25 mouse cellular contexts compared by ENCODE assay signal in the genomic region with DNA sequence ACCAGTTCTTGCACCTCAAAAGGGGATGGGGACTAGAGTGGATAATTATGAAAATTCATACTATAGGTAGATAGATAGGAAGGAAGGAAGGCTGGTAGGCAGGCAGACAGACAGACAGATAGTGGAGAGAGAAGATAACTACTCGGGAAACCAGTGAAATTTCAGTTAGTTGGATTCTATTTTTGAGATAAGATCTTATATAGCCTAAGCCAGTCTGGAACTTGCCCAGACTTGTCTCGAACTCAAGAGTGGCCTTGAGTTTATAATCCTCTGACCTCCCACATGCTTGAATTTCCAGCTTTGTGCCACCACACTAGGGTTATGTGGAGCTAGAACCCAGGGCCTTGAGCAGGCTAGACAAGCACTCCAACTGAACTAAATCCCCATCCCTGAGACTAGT. TPM values are rescaled to one million over a fixed set of nuclear protein-coding genes. Genes with fewer than 3 reads are reported as not detected.
DNase-seq lines count a peak whose midpoint lies in the region; ATAC-seq and TF ChIP-seq lines count a peak whose summit lies in the region.
"Had no signal": no experiment of that assay in that cellular context is flagged by ENCODE, and none has a peak within 500 bp of the region (broad histone marks: within the 10 kb centered on the region; RNA-seq: fewer than 3 reads in every experiment).

No protein-coding gene starts in this region.

- TF ChIP-seq POLR2A in MEL (IDR thresholded peaks at IDR 0.05; ENCODE audit: control insufficient read depth in 1 of 2, insufficient read depth in 1 of 2, low read depth in 1 of 2, low read length in 2 of 2, poor library complexity in 1 of 2): no peak

- TF ChIP-seq EP300 in MEL (IDR thresholded peaks at IDR 0.05; ENCODE audit: low read depth in 1 of 2, low read length in 2 of 2): 0 out of 4 replicates have a peak, but pooled peaks have one; percentile 7 to 18

- H3K79me2 ChIP-seq in MEL (ENCODE audit: control insufficient read depth, insufficient read depth, low read length, poor library complexity): no peaks in the 10 kb centered on the region

- no peak overlapping the region for H3K4me2 ChIP-seq in midbrain, embryonic 16.5 days (ENCODE audit: low read length)
- H3K4me2 ChIP-seq in hindbrain, embryonic 13.5 days: no peak overlapping the region
- H3K4me2 ChIP-seq: embryonic facial prominence, embryonic 13.5 days; forebrain, embryonic 12.5 days; forebrain, embryonic 15.5 days; heart, embryonic 11.5 days; hindbrain, embryonic 12.5 days had no signal

- WGBS in midbrain, embryonic 16.5 days: 96% methylated on average over 2 of the region's 2 CpGs
- 83% methylated on average over 2 of the region's 2 CpGs for WGBS in hindbrain, embryonic 13.5 days

- H3K9ac ChIP-seq in MEL (ENCODE audit: control insufficient read depth, low read depth, low read length, poor library complexity, severe bottlenecking): no peak overlapping the region
- no peak overlapping the region for H3K9ac ChIP-seq in midbrain, embryonic 16.5 days (ENCODE audit: low read depth, low read length)
- H3K9ac ChIP-seq in hindbrain, embryonic 13.5 days: no peak overlapping the region
- H3K9ac ChIP-seq: embryonic facial prominence, embryonic 13.5 days; forebrain, embryonic 12.5 days; forebrain, embryonic 15.5 days; hindbrain, embryonic 12.5 days had no signal

- no peak overlapping the region for H3K4me3 ChIP-seq in MEL (ENCODE audit: control insufficient read depth in 1 of 2, insufficient read depth in 1 of 2, low read depth in 2 of 2, low read length in 2 of 2)
- no peak overlapping the region for H3K4me3 ChIP-seq in midbrain, embryonic 16.5 days (ENCODE audit: low read depth, low read length)
- no peak overlapping the region for H3K4me3 ChIP-seq in hindbrain, embryonic 13.5 days
- H3K4me3 ChIP-seq: embryonic facial prominence, embryonic 10.5 days; embryonic facial prominence, embryonic 13.5 days; forebrain, embryonic 12.5 days; forebrain, embryonic 15.5 days; hindbrain, embryonic 12.5 days had no signal

- peaks cover 0 to 9% of the 10 kb centered on the region in 2 experiments; a peak in 2 of 4 replicates for H3K36me3 ChIP-seq in MEL (ENCODE audit: control insufficient read depth in 1 of 2, insufficient read depth in 2 of 2, low read length in 2 of 2)
- no peaks in the 10 kb centered on the region; the same call in 1 of the 2 replicates for H3K36me3 ChIP-seq in midbrain, embryonic 16.5 days (ENCODE audit: control insufficient read depth, insufficient read depth, low read length)
- peaks cover 26% of the 10 kb centered on the region for H3K36me3 ChIP-seq in hindbrain, embryonic 13.5 days

- no peaks in the 10 kb centered on the region for H3K9me3 ChIP-seq in MEL (replicated peaks; ENCODE audit: insufficient read depth, low read length)
- no peaks in the 10 kb centered on the region for H3K9me3 ChIP-seq in midbrain, embryonic 16.5 days (replicated peaks; ENCODE audit: control insufficient read depth, low read length, poor library complexity, severe bottlenecking)
- no peaks in the 10 kb centered on the region for H3K9me3 ChIP-seq in hindbrain, embryonic 13.5 days
- H3K9me3 ChIP-seq: embryonic facial prominence, embryonic 13.5 days; forebrain, embryonic 15.5 days; hindbrain, embryonic 12.5 days had no signal

- no peaks in the 10 kb centered on the region for H3K27me3 ChIP-seq in MEL (ENCODE audit: control insufficient read depth in 1 of 2, insufficient read depth in 2 of 2, low read length in 2 of 2)
- no peaks in the 10 kb centered on the region for H3K27me3 ChIP-seq in midbrain, embryonic 16.5 days (ENCODE audit: control insufficient read depth, insufficient read depth, low read depth, low read length)
- no peaks in the 10 kb centered on the region for H3K27me3 ChIP-seq in hindbrain, embryonic 13.5 days
- H3K27me3 ChIP-seq: embryonic facial prominence, embryonic 13.5 days; forebrain, embryonic 12.5 days; forebrain, embryonic 15.5 days; hindbrain, embryonic 12.5 days had no signal

- peaks cover 0 to 4% of the 10 kb centered on the region in 2 experiments for H3K4me1 ChIP-seq in MEL (ENCODE audit: control insufficient read depth in 1 of 2, insufficient read depth in 2 of 2, low read length in 2 of 2)
- no peaks in the 10 kb centered on the region for H3K4me1 ChIP-seq in midbrain, embryonic 16.5 days (ENCODE audit: control insufficient read depth, insufficient read depth, low read length)
- no peaks in the 10 kb centered on the region for H3K4me1 ChIP-seq in hindbrain, embryonic 13.5 days (replicated peaks)
- H3K4me1 ChIP-seq: embryonic facial prominence, embryonic 10.5 days; forebrain, embryonic 12.5 days; forebrain, embryonic 15.5 days; hindbrain, embryonic 12.5 days had no signal

- TF ChIP-seq RAD21 in MEL (IDR thresholded peaks at IDR 0.05; ENCODE audit: low read depth, low read length): no peak

- no peak overlapping the region for H3K27ac ChIP-seq in MEL (ENCODE audit: control insufficient read depth, low read depth, low read length)
- no peak overlapping the region for H3K27ac ChIP-seq in midbrain, embryonic 16.5 days (ENCODE audit: low read length)
- H3K27ac ChIP-seq in hindbrain, embryonic 13.5 days: no peak overlapping the region
- H3K27ac ChIP-seq: embryonic facial prominence, embryonic 10.5 days; embryonic facial prominence, embryonic 13.5 days; forebrain, embryonic 12.5 days; forebrain, embryonic 15.5 days; hindbrain, embryonic 12.5 days had no signal

- ATAC-seq in erythroid progenitor cell, adult 5-6 weeks (replicated peaks; ENCODE audit: low FRiP score, poor library complexity, severe bottlenecking): 0 out of 2 replicates have a peak, but pooled peaks have one; percentile 45
- ATAC-seq in megakaryocyte-erythroid progenitor cell, adult 5-6 weeks (replicated peaks; ENCODE audit: low FRiP score, low TSS enrichment, poor library complexity, severe bottlenecking): peak; percentile 38; the same call in 1 of the 2 replicates
- ATAC-seq in midbrain, embryonic 16.5 days: no peak
- ATAC-seq in hindbrain, embryonic 13.5 days (ENCODE audit: low FRiP score): no peak
- ATAC-seq: forebrain, embryonic 15.5 days; hindbrain, embryonic 16.5 days; intestine, embryonic 16.5 days had no signal

- no peak for TF ChIP-seq CTCF in MEL (IDR thresholded peaks at IDR 0.05 in 2 of 3, conservative IDR thresholded peaks at IDR 0.05 in 1 of 3; ENCODE audit: control insufficient read depth in 1 of 3, insufficient read depth in 1 of 3, low read depth in 2 of 3, low read length in 3 of 3, poor library complexity in 1 of 3, severe bottlenecking in 1 of 3)

- peak; percentile 87 for DNase-seq in 416B (ENCODE audit: low read depth)
- peak; percentile 14 for DNase-seq in MEL (ENCODE audit: low read depth, low spot score)
- DNase-seq in adipocyte (ENCODE audit: low spot score): no peak
- DNase-seq: adrenal gland, adult 2 months; adrenal gland, postnatal 14 days; cerebellum, adult 11-12 months; cerebellum, adult 8-10 months; cerebellum, postnatal 10 days; cerebellum, postnatal 36 days; embryo, embryonic 11 days; gastrocnemius, postnatal 25 days; heart, adult 11 months; kidney, adult 18-20 months had no signal

TF ChIP-seq in MEL, 35 proteins besides CTCF, POLR2A, EP300 and RAD21:
- no peak for TF ChIP-seq MXI1 (IDR thresholded peaks at IDR 0.05; ENCODE audit: low read depth, low read length)
- peak; percentile 40; the same call in 1 of the 2 replicates for TF ChIP-seq GATA1 (IDR thresholded peaks at IDR 0.05; ENCODE audit: low read depth, low read length)
TF ChIP-seq in MEL: peak in this region for 1.

RNA-seq across cellular contexts. Expression of a gene that starts 26.3 kb away (rescaled TPM):
- 1.6 and 3.1 TPM in 2 replicates for total RNA-seq in MEL (2012; rRNA removed)
- polyA plus RNA-seq in MEL (2012; ENCODE audit: insufficient read depth in 1 of 2, insufficient read length in 2 of 2, low read depth in 1 of 2, low replicate concordance in 2 of 2, missing spikeins in 1 of 2): 1 to 10 TPM in 1 of 2 experiments, not detected in 1; 3.6 TPM
- 7.5 and 14.1 TPM in 2 replicates for total RNA-seq in erythroid progenitor cell, adult 5-6 weeks (2015; ENCODE audit: low replicate concordance)
- total RNA-seq in erythroid progenitor cell, adult 5-6 weeks (2017; ENCODE audit: low replicate concordance): 6.0 and 21.6 TPM in 2 replicates
- total RNA-seq in megakaryocyte-erythroid progenitor cell, adult 5-6 weeks (2014; fragmentation: Nextera tagmentation): 2.5 and 11.8 TPM in 2 replicates
- 4.3 and 8.3 TPM in 2 replicates for total RNA-seq in megakaryocyte-erythroid progenitor cell, adult 5-6 weeks (2017)
- polyA plus RNA-seq in midbrain, embryonic 16.5 days (2015; fragmentation: Nextera tagmentation; extraction: Ambion mirVana): 1.2 and 1.9 TPM in 2 replicates
- 2.0 and 2.2 TPM in 2 replicates for polyA plus RNA-seq in hindbrain, embryonic 13.5 days (2015; fragmentation: Nextera tagmentation; extraction: Ambion mirVana)

RNA-seq across cellular contexts. Expression of a gene that starts 26.4 kb away (rescaled TPM):
- total RNA-seq in MEL (2012; rRNA removed): 163 and 164 TPM in 2 replicates
- 100 to 1,000 TPM; 230 to 376 TPM for polyA plus RNA-seq in MEL (2012; ENCODE audit: insufficient read depth in 1 of 2, insufficient read length in 2 of 2, low read depth in 1 of 2, low replicate concordance in 2 of 2, missing spikeins in 1 of 2)
- 106 and 118 TPM in 2 replicates for total RNA-seq in erythroid progenitor cell, adult 5-6 weeks (2015; ENCODE audit: low replicate concordance)
- 181 and 293 TPM in 2 replicates for total RNA-seq in erythroid progenitor cell, adult 5-6 weeks (2017; ENCODE audit: low replicate concordance)
- 216 and 227 TPM in 2 replicates for total RNA-seq in megakaryocyte-erythroid progenitor cell, adult 5-6 weeks (2014; fragmentation: Nextera tagmentation)
- 230 and 281 TPM in 2 replicates for total RNA-seq in megakaryocyte-erythroid progenitor cell, adult 5-6 weeks (2017)
- 103 and 104 TPM in 2 replicates for polyA plus RNA-seq in midbrain, embryonic 16.5 days (2015; fragmentation: Nextera tagmentation; extraction: Ambion mirVana)
- polyA plus RNA-seq in hindbrain, embryonic 13.5 days (2015; fragmentation: Nextera tagmentation; extraction: Ambion mirVana): 103 and 107 TPM in 2 replicates

Comparison
In these comparisons a context has a peak if more than half of its experiments do, and no peak if none do; other contexts are left out.
1. ATAC-seq: peak in erythroid progenitor cell, adult 5-6 weeks (single experiment) and megakaryocyte-erythroid progenitor cell, adult 5-6 weeks (single experiment); none in midbrain, embryonic 16.5 days (single experiment) and hindbrain, embryonic 13.5 days (single experiment).